Mouse (Mus musculus): Measurements from ENCODE around the gene Fam114a2. TPM values are rescaled to one million over a fixed set of nuclear protein-coding genes. Genes with fewer than 3 reads are reported as not detected.

Gene Fam114a2
- polyA plus RNA-seq (2012; rRNA removed), result 21.8 and 21.9 TPM in 2 replicates

GRCm38 (mm10) chr11:57518091-57518750, at the start of gene Fam114a2, which contains the start of gene Mfap3:
Gene Fam114a2, minus strand, starts transcription at chr11:57518617.
Gene Mfap3, plus strand, starts transcription at chr11:57518664.

Other genes with a start within 250 kb of the Fam114a2 start
- gene Mfap3, start within 50 bp of the Fam114a2 start, polyA plus RNA-seq (2012; rRNA removed), result 6.3 and 6.5 TPM in 2 replicates
- 7.5 TPM in 2 replicates for gene Galnt10, start 126.8 kb upstream of the Fam114a2 start, polyA plus RNA-seq (2012; rRNA removed)

Data from liver, embryonic 18 days (tissue).